Mouse (Mus musculus): ENCODE measurements around the gene Magi2.

The Magi2 gene

GRCm38 (mm10) chr5:20446471-20447174, 1219.8 kb downstream of the Magi2 start:
- WGBS, result 30% methylated on average over 4 of the region's 4 CpGs

GRCm38 (mm10) chr5:20456106-20456505, 1229.3 kb downstream of the Magi2 start:
- WGBS, result 66% methylated on average over 3 of the region's 3 CpGs

DNA sequence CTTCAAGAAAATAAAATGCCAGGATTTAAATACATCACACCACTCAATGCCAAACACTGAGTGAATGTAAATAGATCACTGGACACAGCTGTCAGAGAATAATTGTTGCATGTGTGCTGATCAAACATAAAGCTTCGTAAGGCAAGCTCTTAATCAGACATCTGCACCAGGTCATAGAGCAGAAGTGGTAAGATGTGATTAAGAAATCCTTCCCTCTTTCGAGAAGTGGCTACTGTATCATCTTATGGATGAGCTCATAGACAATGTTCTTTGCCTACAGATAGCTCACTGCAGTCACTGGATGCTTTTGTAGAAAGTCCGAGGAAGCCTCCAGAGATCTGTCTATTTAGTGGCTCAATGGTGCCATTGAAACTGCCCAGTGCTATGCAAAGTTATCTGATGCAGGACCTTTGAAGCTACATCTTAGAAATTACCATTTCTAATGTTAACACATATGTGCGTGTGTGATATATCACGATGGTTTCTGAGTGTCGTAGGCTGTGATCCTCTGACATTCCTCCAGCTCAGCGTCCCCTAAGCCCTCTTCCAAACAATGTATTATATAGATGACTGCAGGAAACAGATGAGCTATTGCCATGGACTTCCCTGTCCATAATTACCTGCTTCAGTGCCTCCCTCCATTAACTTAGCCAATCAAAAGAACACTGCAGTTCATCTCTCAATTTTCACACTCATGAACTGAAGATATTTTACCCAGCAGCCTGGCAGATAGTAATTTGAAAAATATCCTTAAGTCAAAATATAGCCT, 1231.1 kb downstream of the Magi2 start:
- 79% methylated on average over 7 of the region's 7 CpGs for WGBS

GRCm38 (mm10) chr5:20461709-20462108, 1234.9 kb downstream of the Magi2 start:
- 32% methylated on average over 2 of the region's 2 CpGs for WGBS

GRCm38 (mm10) chr5:20462376-20462775, 1235.5 kb downstream of the Magi2 start:
- 48% methylated on average over 2 of the region's 2 CpGs for whole genome bisulfite sequencing

- 66% methylated on average over 3 of the region's 3 CpGs for WGBS
These were observed 1242.9 kb downstream of the Magi2 start for GRCm38 (mm10) chr5:20469721-20470120.

GRCm38 (mm10) chr5:20484505-20484904, 1257.7 kb downstream of the Magi2 start:
- WGBS, result 60% methylated on average over 7 of the region's 7 CpGs

DNA sequence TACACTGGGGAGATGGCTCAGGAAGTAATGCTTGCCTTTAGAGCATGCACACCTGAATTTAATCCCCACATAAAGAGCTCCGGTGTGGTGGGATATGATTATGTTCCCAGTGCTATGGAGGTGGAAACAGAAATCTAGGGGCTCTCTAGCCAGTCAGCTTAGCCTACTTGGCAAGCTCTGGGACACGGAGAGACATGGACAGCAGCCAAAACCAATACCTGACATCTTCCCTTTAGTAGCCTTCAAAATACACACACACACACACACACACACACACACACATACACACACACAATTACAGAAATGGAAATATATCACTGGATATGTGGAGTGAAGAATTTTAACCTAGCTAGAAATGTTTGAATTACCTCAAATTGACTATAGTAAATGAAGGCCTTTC, 1265.1 kb downstream of the Magi2 start:
- WGBS, result 45% methylated on average over 2 of the region's 2 CpGs

DNA sequence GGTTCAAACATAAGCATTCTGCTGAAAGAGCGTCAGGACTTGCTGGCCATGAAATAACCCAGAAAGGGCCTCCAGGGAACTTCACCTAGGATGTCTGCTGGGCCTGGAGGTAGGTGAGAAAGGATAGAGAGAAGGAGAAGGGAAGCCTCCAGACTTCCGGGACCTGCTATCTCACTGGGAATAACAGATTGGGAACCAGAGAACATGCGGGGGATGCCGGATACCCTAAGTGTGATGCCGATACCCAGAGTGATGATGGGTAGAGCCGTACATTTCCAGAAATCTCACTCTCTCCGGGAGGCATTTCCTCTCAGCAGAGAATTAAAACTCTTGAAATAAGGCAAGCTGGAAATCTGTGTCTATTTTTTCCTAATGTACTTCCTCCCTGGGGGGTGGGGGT, 1265.8 kb downstream of the Magi2 start:
- 52% methylated on average over 7 of the region's 7 CpGs for WGBS

GRCm38 (mm10) chr5:20494010-20494409, 1267.2 kb downstream of the Magi2 start:
- 28% methylated on average over 6 of the region's 6 CpGs for WGBS

DNA sequence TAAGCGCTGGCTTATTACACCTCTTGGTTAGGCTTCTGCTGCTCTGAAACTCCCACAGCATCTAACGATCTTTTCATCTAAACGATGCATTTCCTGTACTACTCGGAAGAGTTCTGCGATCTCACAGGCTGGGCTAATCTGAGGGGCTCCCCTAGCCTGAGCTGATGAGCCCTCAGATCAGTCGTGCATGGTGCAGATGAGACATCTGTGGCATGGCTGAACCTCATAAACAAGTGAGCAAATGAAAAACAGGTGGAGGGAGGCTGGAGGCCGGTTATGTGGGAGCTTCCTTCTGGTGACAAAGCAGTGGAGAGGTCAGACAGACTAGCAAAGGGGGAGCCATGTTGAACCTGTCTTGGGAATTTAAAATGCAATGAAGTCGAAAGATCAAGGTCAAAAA, 1270.1 kb downstream of the Magi2 start:
- WGBS, result 47% methylated on average over 8 of the region's 8 CpGs

DNA sequence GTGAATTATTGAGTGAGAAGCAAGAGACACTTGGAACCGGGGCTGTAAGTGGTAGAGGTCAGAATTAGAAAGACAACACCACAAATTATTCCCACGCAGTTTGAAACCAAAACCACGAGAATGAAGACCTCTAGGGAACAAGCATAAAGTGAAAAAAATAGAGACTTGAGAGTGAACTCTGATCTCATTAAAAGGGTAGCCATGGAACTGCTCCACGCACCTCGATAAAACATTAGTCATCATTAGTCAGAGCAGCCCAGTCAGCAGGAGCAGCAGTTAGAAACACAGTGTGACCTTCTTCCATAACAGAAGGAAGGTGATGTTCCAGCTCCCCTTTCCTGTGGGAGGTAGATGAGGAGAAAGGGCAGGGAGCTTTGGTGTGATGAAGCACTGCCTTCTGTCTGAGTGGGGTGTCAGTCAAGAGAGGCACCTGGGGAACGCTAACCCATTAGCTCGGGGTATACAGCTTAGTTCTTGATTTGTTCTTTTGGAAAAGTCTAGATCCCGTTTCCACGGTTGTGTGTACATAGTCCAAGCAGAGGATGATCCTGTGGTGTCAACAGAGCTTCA, 1272.3 kb downstream of the Magi2 start:
- 82% methylated on average over 9 of the region's 9 CpGs for WGBS

- 56% methylated on average over 5 of the region's 5 CpGs for WGBS
These were observed 1281.8 kb downstream of the Magi2 start for GRCm38 (mm10) chr5:20508609-20509008.

GRCm38 (mm10) chr5:20509606-20510005, 1282.8 kb downstream of the Magi2 start:
- 50% methylated on average over 6 of the region's 6 CpGs for WGBS

DNA sequence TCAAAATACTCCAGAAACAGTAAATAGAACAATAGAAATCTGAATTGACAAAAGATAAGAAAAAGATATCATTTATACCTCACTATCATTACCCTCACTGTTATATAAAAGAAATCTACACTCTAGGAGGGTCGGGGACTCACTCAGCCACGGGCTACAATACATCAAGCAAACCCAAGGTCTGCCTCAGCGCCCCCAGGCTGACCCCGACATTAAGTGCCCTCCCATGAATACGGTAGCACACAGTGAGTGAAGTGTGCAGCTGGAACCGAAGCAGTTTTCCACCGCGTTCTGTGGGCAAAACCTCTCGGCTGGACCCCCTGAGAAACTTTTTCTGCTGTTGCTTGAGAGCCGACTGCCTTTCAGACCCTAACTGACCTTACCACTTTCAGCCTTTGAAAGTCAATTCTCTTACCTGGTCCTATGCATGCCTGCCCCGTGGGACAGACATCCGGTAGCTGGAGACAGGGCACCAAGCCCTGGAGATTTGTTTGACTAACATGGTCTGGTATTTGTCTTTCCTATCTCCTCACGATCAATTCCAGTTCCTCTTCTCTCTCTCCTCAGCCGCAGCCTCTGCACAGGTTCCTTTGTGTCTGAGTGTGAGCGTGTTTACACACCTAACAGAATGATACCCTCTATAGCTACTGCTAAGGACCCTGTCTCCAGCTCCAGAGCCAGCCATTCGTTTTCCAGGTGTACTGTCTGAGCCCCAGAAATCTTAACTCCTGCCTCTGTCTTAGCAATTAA, 1285.7 kb downstream of the Magi2 start:
- WGBS, result 77% methylated on average over 16 of the region's 16 CpGs

- WGBS, result 48% methylated on average over 9 of the region's 9 CpGs
These were observed 1294.8 kb downstream of the Magi2 start for GRCm38 (mm10) chr5:20521639-20522038.

DNA sequence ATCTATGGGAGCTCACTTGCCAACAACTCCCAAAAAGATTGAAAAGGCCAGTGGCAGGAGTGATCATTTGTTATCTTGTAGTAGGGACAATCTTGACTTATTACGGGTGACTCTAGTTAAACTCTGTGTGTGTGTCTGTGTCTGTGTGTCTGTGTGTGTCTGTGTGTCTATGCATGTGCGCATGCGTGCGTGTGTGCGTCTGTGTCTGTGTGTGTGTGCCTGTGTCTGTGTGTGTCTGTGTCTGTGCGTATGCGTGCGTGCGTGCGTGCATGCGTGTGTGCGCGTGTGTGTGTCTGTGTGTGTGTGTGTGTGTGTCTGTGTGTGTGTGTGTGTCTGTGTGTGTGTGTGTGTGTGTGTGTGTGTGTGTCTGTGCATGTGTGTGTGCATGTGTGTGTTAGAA, 1295.2 kb downstream of the Magi2 start:
- 97% methylated on average over 13 of the region's 13 CpGs for WGBS

DNA sequence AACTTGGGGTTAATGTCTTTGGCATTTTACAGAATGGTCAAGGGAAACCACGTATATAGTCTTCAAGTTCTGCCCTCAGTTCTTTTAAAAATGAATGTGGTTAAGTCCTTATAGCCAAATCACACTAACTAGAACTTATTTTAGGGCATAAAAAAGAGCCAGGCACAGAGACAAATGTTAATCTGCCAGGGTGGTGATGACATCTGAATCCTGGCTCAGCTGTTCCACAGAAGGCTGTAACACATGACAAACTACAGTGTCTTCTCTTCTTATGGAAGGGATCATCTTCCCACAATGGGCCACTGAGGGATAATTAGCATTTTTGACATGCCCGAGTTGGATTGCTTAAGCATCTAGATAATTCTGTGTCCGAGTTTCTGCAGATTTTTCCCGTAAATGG, 1299.8 kb downstream of the Magi2 start:
- 41% methylated on average over 3 of the region's 4 CpGs for WGBS

- WGBS, result 68% methylated on average over 3 of the region's 3 CpGs
These were observed 1309.7 kb downstream of the Magi2 start for GRCm38 (mm10) chr5:20536544-20536943.

DNA sequence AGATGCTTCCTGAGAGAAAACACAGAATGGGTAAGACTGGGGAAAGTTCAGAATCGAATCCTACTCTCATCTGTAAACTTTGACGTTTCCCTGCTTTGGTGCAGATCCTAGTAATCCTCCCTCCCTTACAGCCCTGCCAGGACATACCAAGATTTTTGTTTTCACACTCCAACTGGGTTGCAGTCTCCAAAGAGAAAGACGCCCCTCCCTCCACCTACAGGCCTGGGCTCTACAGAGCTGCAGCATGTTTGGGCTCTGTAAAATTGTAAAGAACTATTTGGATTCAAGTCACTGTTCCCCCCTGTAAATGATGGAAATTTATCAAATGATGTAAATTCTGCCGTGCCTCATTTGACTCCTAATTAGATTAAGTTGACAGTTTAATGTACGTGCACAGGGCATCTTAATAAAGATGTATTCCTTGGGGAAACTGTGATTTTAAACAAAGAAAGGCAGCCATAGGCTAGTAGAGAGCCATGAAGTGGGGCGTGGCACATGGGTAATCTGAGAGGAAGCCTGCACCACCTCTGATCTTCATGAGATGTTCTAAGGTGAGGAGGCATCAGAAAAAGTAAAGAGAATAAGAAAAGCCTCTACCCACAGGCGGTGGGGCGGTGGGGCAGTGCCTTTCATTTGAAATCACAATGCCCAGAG, 1310.7 kb downstream of the Magi2 start:
- 68% methylated on average over 8 of the region's 8 CpGs for WGBS

DNA sequence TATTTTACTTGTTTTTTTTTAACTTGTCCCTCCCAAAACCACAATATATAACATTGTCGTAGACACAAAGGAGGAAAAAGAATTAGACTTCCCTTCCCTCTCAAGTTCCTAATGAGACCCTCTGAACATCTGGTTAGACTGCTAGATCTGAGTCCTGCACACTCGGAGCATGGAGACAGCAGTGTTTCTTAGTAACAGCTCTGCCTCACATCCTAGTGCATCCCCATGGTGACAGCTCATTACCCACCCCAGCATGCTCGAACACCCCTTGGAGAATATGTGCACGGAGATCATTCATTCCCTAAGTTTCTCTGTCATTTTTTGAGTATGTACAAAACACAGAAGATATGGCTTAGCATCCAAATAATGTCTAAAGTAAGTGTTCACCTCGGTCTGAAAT, 1317.5 kb downstream of the Magi2 start:
- WGBS, result 43% methylated on average over 5 of the region's 5 CpGs

DNA sequence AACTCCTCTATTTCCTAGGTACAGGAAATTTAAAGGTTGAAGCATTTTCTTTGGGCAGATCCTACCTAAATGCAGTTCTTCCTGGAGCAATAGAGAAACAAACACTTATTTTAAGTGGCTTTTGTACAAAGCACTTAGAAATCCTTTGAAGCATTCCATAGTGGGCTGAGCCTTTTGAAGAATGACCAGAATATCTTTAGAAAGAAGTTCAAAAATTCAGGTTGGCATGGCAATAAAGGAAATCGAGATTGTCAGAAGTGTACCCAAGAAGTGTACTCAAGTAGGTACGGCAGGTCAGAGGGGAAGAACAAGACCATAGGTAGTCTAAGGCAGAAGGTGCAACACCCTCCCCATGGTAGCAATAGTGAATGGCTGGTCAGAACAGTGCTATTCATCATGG, 1332.5 kb downstream of the Magi2 start:
- WGBS, result 60% methylated on average over 2 of the region's 2 CpGs
